Mouse (Mus musculus) T-helper 17 cell (primary cell): ENCODE measurements at regions not wholly inside any gene's neighbourhood (a gene's known extent, or its start where the extent isn't known, plus 50 kb on each side); places are given as distances from the start of the nearest gene placed in this dataset.

Experiments
- in situ Hi-C, 2 experiments: fragments of 300-600 bp; cut with MboI, MseI; formaldehyde crosslinking; loops; 1 replicate in 1 of 2; 2 replicates in 1 of 2; pipeline ENCODE4 v1.15.1; 2025; ENCODE audit warnings: high pct_unique_total_duplicates in 2 of 2

- in situ Hi-C loops, result no loop called here
Observed at GRCm38 (mm10) chr3:82781464-82781863, 94.8 kb downstream of the Rbm46 start.

GRCm38 (mm10) chr3:82770512-82771270 lies 105.6 kb downstream of the Rbm46 start:
- in situ Hi-C loops, result no loop called here

GRCm38 (mm10) chr3:82767484-82767883 lies 108.8 kb downstream of the Rbm46 start:
- in situ Hi-C loops, result no loop called here

- in situ Hi-C loops, result no loop called here
Observed at GRCm38 (mm10) chr3:82759946-82760345, 116.3 kb downstream of the Rbm46 start.

- in situ Hi-C loops, result no loop called here
Observed at GRCm38 (mm10) chr3:82758967-82759366, 117.3 kb downstream of the Rbm46 start.

GRCm38 (mm10) chr3:82725546-82725945 lies 150.7 kb downstream of the Rbm46 start:
- in situ Hi-C loops, result loop anchor here in 1 of 2 experiments (5.0 kb wide), 1 partner anchor 688 kb away; no protein-coding TSS in a partner anchor

- in situ Hi-C loops, result loop anchor here in 1 of 2 experiments (10.0 kb wide), 1 partner anchor 713 kb away; no protein-coding TSS in a partner anchor
Observed at GRCm38 (mm10) chr3:82707628-82708027, 159.7 kb upstream of the Npy2r start.

- in situ Hi-C loops, result no loop called here
Observed at GRCm38 (mm10) chr3:82692131-82692530, 144.2 kb upstream of the Npy2r start.

GRCm38 (mm10) chr3:82656159-82656874 lies 108.4 kb upstream of the Npy2r start:
- in situ Hi-C loops, result loop anchor here in 1 of 2 experiments (10.0 kb wide), 1 partner anchor 992 kb away; no protein-coding TSS in a partner anchor

GRCm38 (mm10) chr3:82652346-82652745 lies 104.5 kb upstream of the Npy2r start:
- in situ Hi-C loops, result loop anchor here in 1 of 2 experiments (10.0 kb wide), 1 partner anchor 988 kb away; no protein-coding TSS in a partner anchor

- in situ Hi-C loops, result loop anchor here in 1 of 2 experiments (25.0 kb wide), 1 partner anchor 1997 kb away; no protein-coding TSS in a partner anchor
Observed at GRCm38 (mm10) chr3:82640052-82640451, 92.2 kb upstream of the Npy2r start.

- in situ Hi-C loops, result loop anchor here (10.0 to 25.0 kb wide), 2 partner anchors 228 to 2001 kb away; no protein-coding TSS in a partner anchor
Observed at GRCm38 (mm10) chr3:82636666-82637065, 88.8 kb upstream of the Npy2r start.

GRCm38 (mm10) chr3:82620418-82621003 lies 72.6 kb upstream of the Npy2r start:
- in situ Hi-C loops, result no loop called here

- in situ Hi-C loops, result no loop called here
Observed at GRCm38 (mm10) chr3:82619371-82619770, 71.5 kb upstream of the Npy2r start.

GRCm38 (mm10) chr3:82601880-82602279 lies 54.0 kb upstream of the Npy2r start:
- in situ Hi-C loops, result no loop called here

GRCm38 (mm10) chr3:82598656-82599055 lies 50.8 kb upstream of the Npy2r start:
- in situ Hi-C loops, result no loop called here
